Mouse (Mus musculus): ENCODE measurements at regions not wholly inside any gene's neighbourhood (a gene's known extent, or its start where the extent isn't known, plus 50 kb on each side); places are given as distances from the start of the nearest gene placed in this dataset.

GRCm38 (mm10) chr4:8934541-8934940 lies 695.7 kb upstream of the Car8 start:
- no peak for TF ChIP-seq TAL1 (conservative IDR thresholded peaks at IDR 0.05; ENCODE audit: low read depth, low read length)
- no peak for TF ChIP-seq CTCF (IDR thresholded peaks at IDR 0.05; ENCODE audit: low read depth, low read length)
- no peak for TF ChIP-seq POLR2AphosphoS5 (IDR thresholded peaks at IDR 0.05; ENCODE audit: insufficient replicate concordance, low read depth, low read length)
- no peak for TF ChIP-seq GATA1 (IDR thresholded peaks at IDR 0.05; ENCODE audit: borderline replicate concordance, low read length)
- TF ChIP-seq GATA2 (IDR thresholded peaks at IDR 0.05; ENCODE audit: borderline replicate concordance, low read depth, low read length): no peak
